Mouse (Mus musculus) kidney, postnatal 0 days (tissue): ENCODE results near the gene Srgap3. TPM values are rescaled to one million over a fixed set of nuclear protein-coding genes. Genes with fewer than 3 reads are reported as not detected.
A peak's percentile ranks its signal among the peaks of the same experiment; 100 is the strongest.

ENCODE experiments used
- ATAC-seq: fragments of 200-750 bp; cut with Nextera tagmentation; replicated peaks from 2 replicates; pipeline ENCODE4 v1.8.0; 2017; ENCODE audit warnings: low read depth, moderate number of reproducible peaks, moderate TSS enrichment, moderate library complexity; ENCODE audit not compliant: low FRiP score
- DNase-seq: peaks from one replicate; pipeline ENCODE4 v3.0.0-alpha.2; 2016; ENCODE audit warnings: low spot score
- H3K27ac ChIP-seq: fragments of 300-500 bp; sonication (generic); 2 replicates; pipeline ENCODE4 v1.5.1; 2014; ENCODE audit warnings: mild to moderate bottlenecking
- H3K27me3 ChIP-seq: fragments of 300-500 bp; sonication (generic); 2 replicates; pipeline ENCODE4 v1.6.1; 2014; ENCODE audit warnings: low read length, mixed read lengths; ENCODE audit not compliant: insufficient read depth
- H3K36me3 ChIP-seq: fragments of 300-500 bp; sonication (generic); 2 replicates; pipeline ENCODE4 v1.6.1; 2014; ENCODE audit warnings: low read length, mixed read lengths; ENCODE audit not compliant: insufficient read depth
- H3K4me1 ChIP-seq: fragments of 300-500 bp; sonication (generic); replicated peaks from 2 replicates; pipeline ENCODE4 v1.6.1; 2014; ENCODE audit warnings: antibody characterized with exemption, low read length, mixed read lengths; ENCODE audit not compliant: insufficient read depth
- H3K4me2 ChIP-seq: fragments of 300-500 bp; sonication (generic); 2 replicates; pipeline ENCODE4 v1.6.1; 2014; ENCODE audit warnings: mild to moderate bottlenecking, low read length, moderate library complexity, mixed read lengths
- H3K4me3 ChIP-seq: fragments of 300-500 bp; sonication (generic); replicated peaks from 2 replicates; pipeline ENCODE4 v1.5.1; 2014; ENCODE audit warnings: low read depth, low read length
- H3K9ac ChIP-seq: fragments of 300-500 bp; sonication (generic); 2 replicates; pipeline ENCODE4 v1.6.1; 2014; ENCODE audit warnings: low read depth, low read length
- H3K9me3 ChIP-seq: fragments of 300-500 bp; sonication (generic); replicated peaks from 2 replicates; pipeline ENCODE4 v1.6.1; 2016; ENCODE audit warnings: low read length, inconsistent platforms, mixed read lengths
- CTCF ChIP-seq: IDR thresholded peaks from 2 replicates; pipeline ENCODE4 v1.5.1; 2016; ENCODE audit warnings: antibody characterized with exemption, low read depth, mild to moderate bottlenecking, moderate library complexity
- WGBS: fragments of 180-500 bp; shearing (Covaris S2); extraction: QIAGEN DNeasy Blood & Tissue Kit; methylation state at CpG from one replicate; pipeline ENCODE4 v1.1.7; 2014; 5-methylcytosine and 5-hydroxymethylcytosine counted together
- polyA plus RNA-seq: library from polyadenylated mRNA; unstranded; fragments of >200 nt; fragmentation: Nextera tagmentation; extraction: Ambion mirVana; gene quantifications from 2 replicates; pipeline ENCODE4 v1.2.1, GENCODE M21; 2015

The Srgap3 gene
- polyA plus RNA-seq, 1 experiment from 2014 or later: 2.1 TPM

DNA sequence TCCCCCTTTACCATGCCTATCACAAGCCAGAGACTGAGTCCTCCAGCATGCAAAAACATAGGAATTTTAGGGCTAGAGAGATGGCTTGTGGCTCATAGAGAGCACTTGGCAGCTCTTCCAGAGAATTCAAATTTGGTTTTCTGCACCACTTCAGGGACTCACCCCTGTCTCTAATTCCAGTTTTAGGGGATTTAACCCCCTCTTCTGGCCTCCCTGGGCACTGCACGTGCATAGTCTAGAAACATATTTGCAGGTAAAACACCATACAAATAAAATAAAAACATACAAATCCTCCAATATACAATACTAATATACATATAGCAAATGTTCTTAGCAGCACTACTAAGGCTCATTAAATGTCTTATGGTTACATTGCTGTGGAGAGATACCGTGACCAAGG is 4.2 kb upstream of the Srgap3 start:
- 86% methylated on average over 2 of the region's 2 CpGs for WGBS
- no peak; the same call in 1 of the 2 replicates for TF ChIP-seq CTCF
- Histone ChIP-seq H3K36me3 (no peaks in the 10 kb centered on the region), H3K9ac (no peak overlapping the region), H3K4me3 (no peak overlapping the region), H3K4me2 (no peak overlapping the region), H3K9me3 (no peaks in the 10 kb centered on the region), H3K27ac (no peak overlapping the region), H3K27me3 (no peaks in the 10 kb centered on the region), H3K4me1 (peaks cover 8% of the 10 kb centered on the region; the same call in 1 of the 2 replicates)
- ATAC-seq: no peak
- DNase-seq: no peak

DNA sequence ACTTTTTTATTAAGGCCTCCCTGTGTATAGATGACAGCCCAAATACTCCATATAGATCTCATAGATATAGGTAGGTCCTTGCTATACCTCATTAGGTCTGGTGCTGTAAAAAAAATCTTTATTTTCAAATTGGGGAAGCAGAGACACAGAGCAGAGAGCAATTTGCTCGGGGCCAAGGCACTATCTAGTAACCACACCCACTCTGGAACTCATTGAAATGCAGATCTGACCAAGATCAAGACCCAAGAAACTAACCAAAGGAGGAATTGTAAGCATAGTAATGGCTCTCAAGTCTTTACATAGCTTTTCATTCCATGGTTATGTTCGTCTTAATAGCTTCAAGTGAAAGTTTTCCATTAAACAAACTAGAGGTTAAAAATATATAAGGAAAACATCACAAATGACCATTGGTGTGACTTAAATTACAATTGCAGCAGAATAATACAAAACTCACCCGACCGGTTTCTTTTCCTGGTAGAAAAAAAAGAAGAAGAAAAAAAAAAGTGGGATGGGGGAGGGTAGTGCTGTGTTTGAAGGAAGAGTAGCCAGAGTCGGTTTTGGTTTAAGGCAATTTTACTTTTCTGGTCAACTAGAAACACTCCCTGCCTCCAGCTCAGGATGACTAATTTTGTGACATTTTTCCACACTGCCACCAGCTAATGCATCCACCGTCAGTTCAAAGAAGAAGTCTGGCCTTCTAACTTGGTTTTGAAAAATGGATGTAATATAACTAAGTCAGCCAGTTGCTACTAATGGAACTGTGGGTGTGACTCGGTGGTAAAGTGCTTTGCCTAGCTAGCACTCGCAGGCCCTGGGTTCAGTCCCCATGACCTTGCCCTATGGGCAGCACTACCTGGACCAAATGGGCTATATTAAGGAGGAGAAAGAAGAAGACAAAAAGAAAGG is 3.4 kb upstream of the Srgap3 start:
- DNase-seq: no peak
- 51% methylated on average over 8 of the region's 8 CpGs for WGBS
- Histone ChIP-seq H3K4me2 (no peak overlapping the region), H3K4me1 (peaks cover 8% of the 10 kb centered on the region; the same call in 1 of the 2 replicates), H3K36me3 (no peaks in the 10 kb centered on the region), H3K4me3 (no peak overlapping the region), H3K27me3 (no peaks in the 10 kb centered on the region), H3K9me3 (no peaks in the 10 kb centered on the region), H3K27ac (peak overlapping the region; percentile 56), H3K9ac (no peak overlapping the region)
- no peak for ATAC-seq
- TF ChIP-seq CTCF: no peak

DNA sequence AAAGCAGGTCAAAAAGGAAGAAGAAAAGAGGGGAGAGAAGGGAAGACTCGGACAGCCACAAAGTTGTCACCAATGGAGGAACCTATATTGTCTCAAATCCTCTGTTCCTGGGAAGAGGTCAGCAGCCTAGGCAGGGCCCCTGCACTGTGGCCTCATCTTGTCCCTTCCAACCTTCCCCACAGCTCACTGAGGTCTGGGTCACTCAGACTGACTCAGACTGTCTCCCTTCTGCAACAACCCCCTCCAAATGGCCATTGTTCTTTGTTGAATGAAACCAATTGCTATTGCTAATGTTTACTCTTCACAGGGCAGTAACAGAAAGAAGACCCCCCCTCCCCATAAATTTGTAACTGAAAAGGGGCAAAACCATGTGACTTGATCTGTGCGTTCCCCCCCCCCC is 2.2 kb upstream of the Srgap3 start:
- Histone ChIP-seq H3K9me3 (no peaks in the 10 kb centered on the region), H3K27me3 (no peaks in the 10 kb centered on the region), H3K9ac (no peak overlapping the region), H3K4me3 (no peak overlapping the region), H3K4me1 (peaks cover 12% of the 10 kb centered on the region; the same call in 1 of the 2 replicates), H3K36me3 (no peaks in the 10 kb centered on the region), H3K4me2 (no peak overlapping the region), H3K27ac (peak overlapping the region; percentile 56)
- no peak for TF ChIP-seq CTCF
- DNase-seq: no peak
- no peak for ATAC-seq
- 69% methylated on average over 2 of the region's 2 CpGs for WGBS

DNA sequence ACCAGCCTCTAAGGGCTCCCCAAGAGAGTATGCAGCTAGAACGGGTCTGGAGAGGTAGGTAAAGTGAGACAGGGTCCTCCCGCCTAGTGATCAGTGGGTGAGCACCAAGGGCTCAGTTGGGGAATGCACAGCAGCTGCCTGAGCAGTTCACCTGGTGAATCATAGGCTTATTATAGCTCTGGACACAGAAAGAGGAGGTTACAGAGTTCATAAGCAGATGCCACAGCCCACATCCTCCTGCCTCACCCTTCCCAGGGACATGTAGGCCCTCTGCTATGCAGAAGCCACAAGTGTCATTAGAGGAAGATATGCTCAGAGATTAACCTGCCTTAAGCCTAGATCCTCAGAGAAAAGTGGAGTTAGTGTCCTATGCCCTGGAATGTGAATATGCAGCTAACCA is 1.4 kb upstream of the Srgap3 start:
- DNase-seq (no peak), ATAC-seq (no peak)
- no peak overlapping the region for H3K9ac ChIP-seq
- no peak overlapping the region for H3K4me3 ChIP-seq
- no peaks in the 10 kb centered on the region for H3K9me3 ChIP-seq
- no peak overlapping the region for H3K4me2 ChIP-seq
- WGBS: 76% methylated on average over 2 of the region's 2 CpGs
- no peak overlapping the region; the same call in 1 of the 2 replicates for H3K27ac ChIP-seq
- no peaks in the 10 kb centered on the region for H3K36me3 ChIP-seq
- H3K27me3 ChIP-seq: no peaks in the 10 kb centered on the region
- no peak for TF ChIP-seq CTCF
- peaks cover 12% of the 10 kb centered on the region; the same call in 1 of the 2 replicates for H3K4me1 ChIP-seq

DNA sequence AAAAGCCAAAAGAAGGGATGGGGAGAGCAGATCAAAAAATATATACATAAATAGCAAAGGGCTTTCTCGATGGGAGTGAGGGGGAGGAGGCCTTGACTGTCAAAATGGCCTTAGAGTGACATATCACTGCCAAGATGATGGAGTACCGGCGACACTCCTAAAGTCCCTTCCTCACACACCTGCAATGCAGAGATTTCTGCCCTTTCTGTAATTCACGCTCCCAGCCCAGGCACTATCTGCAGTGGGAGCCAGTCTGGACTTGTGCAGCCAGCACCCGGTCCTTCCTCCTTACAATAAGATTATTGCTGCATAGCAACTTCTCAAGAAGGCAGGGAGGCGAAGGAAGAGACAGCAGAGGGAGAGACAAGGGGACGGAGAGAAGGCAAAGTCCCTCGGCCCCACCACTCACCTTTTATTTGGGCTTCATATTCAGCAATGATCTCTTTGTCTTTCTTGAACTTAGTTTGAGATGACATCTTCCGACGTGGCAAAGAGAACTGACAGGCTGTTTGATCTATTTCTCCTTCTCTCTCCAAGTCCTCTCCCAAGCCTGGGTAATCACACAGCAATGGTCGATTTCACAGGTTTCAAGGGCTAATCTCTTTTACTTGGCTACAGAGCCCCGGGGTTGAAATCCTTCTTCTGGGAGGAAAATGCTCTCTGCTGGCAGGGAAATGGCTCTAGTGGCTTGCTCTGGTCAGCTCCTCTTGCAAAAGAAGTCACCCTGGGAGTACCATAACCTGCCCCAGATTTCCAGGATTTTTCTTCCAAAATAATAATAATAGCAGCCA is 850 bp downstream of the Srgap3 start:
- ATAC-seq (no peak), DNase-seq (peak; percentile 61)
- peaks cover 12% of the 10 kb centered on the region; the same call in 1 of the 2 replicates for H3K4me1 ChIP-seq
- H3K27ac ChIP-seq: no peak overlapping the region
- 7% methylated on average over 12 of the region's 12 CpGs for WGBS
- peak overlapping the region; percentile 64 for H3K4me3 ChIP-seq
- peak overlapping the region; percentile 69 for H3K9ac ChIP-seq
- peak overlapping the region; percentile 91 for H3K4me2 ChIP-seq
- no peaks in the 10 kb centered on the region for H3K9me3 ChIP-seq
- no peaks in the 10 kb centered on the region for H3K27me3 ChIP-seq
- H3K36me3 ChIP-seq: no peaks in the 10 kb centered on the region
- no peak for TF ChIP-seq CTCF

DNA sequence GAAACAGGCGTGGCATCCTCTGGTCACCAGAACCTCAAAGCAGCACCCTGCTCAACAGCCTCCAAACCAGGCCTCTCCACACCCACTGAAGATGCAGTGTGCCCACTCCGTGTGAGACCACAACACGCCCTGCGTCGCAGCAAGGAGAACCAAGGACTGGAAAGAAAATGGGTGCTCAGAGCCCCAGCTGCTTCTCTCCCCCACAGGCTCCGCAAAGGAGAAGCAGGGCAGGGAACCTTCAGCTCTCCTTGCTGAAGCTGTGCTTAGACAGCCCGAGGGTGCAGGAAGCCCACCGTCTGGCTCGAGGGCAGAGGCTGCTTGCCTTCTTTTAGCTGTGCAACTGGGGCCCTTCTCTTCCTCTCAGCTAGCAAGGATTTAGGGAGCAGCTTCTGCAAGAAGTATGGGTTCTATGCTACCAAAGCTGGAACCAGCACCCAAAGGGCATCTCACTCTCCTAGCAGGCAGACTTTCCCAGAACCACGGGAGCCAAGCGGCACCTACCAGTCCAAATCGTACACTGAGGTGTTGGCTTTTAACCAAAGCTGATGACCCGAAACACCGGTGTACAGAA is 1.8 kb downstream of the Srgap3 start:
- ATAC-seq (no peak), DNase-seq (no peak)
- Histone ChIP-seq H3K27me3 (no peaks in the 10 kb centered on the region), H3K4me2 (peak overlapping the region; percentile 91), H3K4me3 (peak overlapping the region; percentile 64), H3K9me3 (no peaks in the 10 kb centered on the region), H3K4me1 (peaks cover 12% of the 10 kb centered on the region; the same call in 1 of the 2 replicates), H3K36me3 (no peaks in the 10 kb centered on the region), H3K9ac (peak overlapping the region; percentile 50), H3K27ac (no peak overlapping the region)
- 34% methylated on average over 14 of the region's 14 CpGs for WGBS
- no peak for TF ChIP-seq CTCF
